Mouse (Mus musculus): ENCODE results near the gene Olfr640. TPM values are rescaled to one million over a fixed set of nuclear protein-coding genes. Genes with fewer than 3 reads are reported as not detected.

Gene Olfr640
- not detected in 2 replicates for polyA plus RNA-seq (2015; fragmentation: Nextera tagmentation; extraction: Ambion mirVana)

DNA sequence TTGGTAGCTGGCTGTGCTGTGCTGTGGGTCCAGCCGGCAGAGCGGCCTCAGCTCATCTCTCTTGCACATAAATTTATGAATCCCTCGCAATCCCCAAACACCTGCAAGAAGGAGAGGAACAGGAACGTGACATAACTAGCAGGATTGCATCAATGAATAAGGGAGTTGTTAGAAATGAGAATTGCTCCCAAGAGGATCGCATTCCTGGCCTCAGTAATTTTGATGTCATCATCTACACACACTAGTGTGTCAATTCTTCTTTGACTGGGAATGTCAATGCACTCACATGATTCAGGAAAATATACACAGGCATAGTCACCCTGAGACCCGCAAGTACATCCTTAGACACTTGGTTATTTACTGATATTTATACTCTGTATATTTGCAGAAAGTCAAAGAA, at the start of gene Olfr640:
Gene Olfr640, minus strand, starts transcription at position 101 of the 400 bp plus-strand sequence.
- Histone ChIP-seq H3K4me1 (replicated peaks) (no peaks in the 10 kb centered on the region), H3K9me3 (replicated peaks) (no peaks in the 10 kb centered on the region), H3K9ac (no peak within 1 kb of the TSS), H3K27ac (replicated peaks) (no peak within 1 kb of the TSS), H3K36me3 (replicated peaks) (no peaks in the 10 kb centered on the region), H3K4me3 (replicated peaks) (no peak within 1 kb of the TSS), H3K4me2 (no peak within 1 kb of the TSS), H3K27me3 (no peaks in the 10 kb centered on the region)
- WGBS (ENCODE audit: insufficient replicate concordance) = 62% methylated on average over 6 of the region's 6 CpGs
- no peak for ATAC-seq (ENCODE audit: insufficient read depth)

DNA sequence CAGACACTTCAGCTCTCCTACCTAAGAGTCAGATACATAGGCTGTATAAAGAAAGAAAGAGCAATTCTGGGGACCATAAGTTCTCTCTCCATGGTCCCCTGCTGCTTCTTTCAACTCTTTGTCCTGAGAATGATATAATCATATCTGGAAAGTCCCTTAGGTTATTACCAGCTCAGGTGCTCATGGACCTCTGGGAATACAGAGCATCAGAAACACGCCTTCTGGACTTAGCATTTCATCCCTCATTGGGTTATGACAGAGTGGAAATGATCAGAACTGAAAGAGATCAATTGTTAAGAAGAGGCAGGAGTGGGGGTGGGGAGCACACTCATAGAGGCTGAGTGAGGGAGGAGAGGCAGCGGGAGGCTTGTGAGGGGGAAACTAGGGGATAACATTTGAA, 46.4 kb upstream of the Olfr640 start, which contains the start of gene Olfr644:
Gene Olfr644, minus strand, starts transcription at position 101 of the 400 bp plus-strand sequence.
- Histone ChIP-seq H3K4me1 (replicated peaks) (no peaks in the 10 kb centered on the region), H3K36me3 (replicated peaks) (no peaks in the 10 kb centered on the region), H3K4me2 (no peak within 1 kb of the TSS), H3K4me3 (replicated peaks) (no peak within 1 kb of the TSS), H3K27ac (replicated peaks) (no peak within 1 kb of the TSS), H3K9ac (no peak within 1 kb of the TSS), H3K9me3 (replicated peaks) (no peaks in the 10 kb centered on the region), H3K27me3 (no peaks in the 10 kb centered on the region)
- ATAC-seq (ENCODE audit: insufficient read depth) = no peak
- WGBS (ENCODE audit: insufficient replicate concordance) = 53% methylated on average over 2 of the region's 2 CpGs

DNA sequence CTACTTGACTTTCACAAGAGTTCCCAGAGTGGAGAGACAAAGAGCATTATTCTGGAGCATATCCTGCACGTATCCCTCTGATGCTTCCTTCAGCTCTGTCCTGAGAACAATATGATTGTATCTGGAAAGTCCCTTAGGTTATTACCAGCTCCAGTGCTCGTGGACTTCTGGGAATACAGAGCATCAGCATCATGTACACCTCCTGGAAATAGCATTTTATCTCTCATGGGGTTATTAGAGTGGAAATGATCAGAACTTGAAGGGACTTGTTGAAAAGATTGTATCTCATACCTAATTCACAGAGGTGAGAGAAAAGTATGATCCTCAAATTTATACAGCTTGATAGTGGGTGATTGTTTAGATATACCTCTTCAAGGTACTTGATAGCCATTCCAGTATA, 36.0 kb upstream of the Olfr640 start, which contains the start of gene 4930516K23Rik:
Gene 4930516K23Rik, minus strand, starts transcription at position 101 of the 400 bp plus-strand sequence.
- Histone ChIP-seq H3K9ac (no peak within 1 kb of the TSS), H3K4me2 (no peak within 1 kb of the TSS), H3K36me3 (replicated peaks) (no peaks in the 10 kb centered on the region), H3K4me1 (replicated peaks) (no peaks in the 10 kb centered on the region), H3K27ac (replicated peaks) (no peak within 1 kb of the TSS), H3K27me3 (no peaks in the 10 kb centered on the region), H3K4me3 (replicated peaks) (no peak within 1 kb of the TSS), H3K9me3 (replicated peaks) (no peaks in the 10 kb centered on the region)
- no peak for ATAC-seq (ENCODE audit: insufficient read depth)
- WGBS (ENCODE audit: insufficient replicate concordance) = 39% methylated on average over 2 of the region's 2 CpGs

DNA sequence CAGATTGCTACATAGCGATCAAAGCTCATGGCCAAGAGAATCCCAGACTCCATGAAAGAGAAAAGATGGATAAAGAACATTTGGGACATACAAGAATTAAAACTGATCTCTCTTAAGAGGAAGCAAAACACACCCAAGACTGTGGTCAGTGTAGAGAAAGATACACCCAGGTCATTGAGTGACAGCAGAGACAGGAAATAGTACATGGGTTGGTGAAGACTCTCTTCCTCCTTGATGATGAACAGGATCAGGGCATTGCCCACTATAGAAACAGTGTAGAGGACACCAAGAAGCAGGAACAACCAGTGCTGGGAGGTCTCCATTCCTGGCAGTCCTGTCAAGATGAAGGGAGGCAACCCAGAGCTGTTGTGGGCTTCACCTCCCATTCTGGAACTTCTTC, 33.8 kb upstream of the Olfr640 start:
- Histone ChIP-seq H3K27me3 (no peaks in the 10 kb centered on the region), H3K36me3 (replicated peaks) (no peaks in the 10 kb centered on the region), H3K9ac (no peak overlapping the region), H3K27ac (replicated peaks) (no peak overlapping the region), H3K4me3 (replicated peaks) (no peak overlapping the region), H3K9me3 (replicated peaks) (no peaks in the 10 kb centered on the region), H3K4me2 (no peak overlapping the region), H3K4me1 (replicated peaks) (no peaks in the 10 kb centered on the region)
- ATAC-seq (ENCODE audit: insufficient read depth) = no peak
- 67% methylated on average over 1 of the region's 1 CpGs for WGBS (ENCODE audit: insufficient replicate concordance)

DNA sequence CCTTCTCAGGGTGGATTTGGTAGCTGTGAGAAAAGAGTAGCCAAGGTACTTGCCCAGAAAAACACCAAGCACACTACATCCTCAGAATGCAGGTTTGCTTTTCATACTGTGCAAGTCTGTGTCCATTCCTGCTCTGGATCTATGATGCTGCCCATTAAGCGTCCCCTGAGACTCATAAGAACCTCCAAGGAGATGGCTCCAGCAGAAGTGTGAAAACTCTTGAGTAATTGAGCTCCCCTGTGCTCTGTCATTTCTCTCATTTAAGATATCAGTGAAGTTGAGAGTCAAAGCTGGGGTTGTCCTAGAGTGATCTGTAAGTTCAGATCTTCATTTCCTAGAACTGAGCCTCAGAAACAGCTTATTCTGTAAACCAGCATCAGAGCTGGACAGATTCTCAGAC, 27.2 kb upstream of the Olfr640 start, which contains the start of gene Olfr642:
Gene Olfr642, minus strand, starts transcription at position 101 of the 400 bp plus-strand sequence.
- ATAC-seq (ENCODE audit: insufficient read depth) = no peak
- no peak within 1 kb of the TSS for H3K4me3 ChIP-seq (replicated peaks)
- no peaks in the 10 kb centered on the region for H3K36me3 ChIP-seq (replicated peaks)
- H3K9ac ChIP-seq = no peak within 1 kb of the TSS
- WGBS (ENCODE audit: insufficient replicate concordance) = 49% methylated on average over 1 of the region's 1 CpGs
- H3K9me3 ChIP-seq (replicated peaks) = no peaks in the 10 kb centered on the region
- H3K27me3 ChIP-seq = no peaks in the 10 kb centered on the region
- no peaks in the 10 kb centered on the region for H3K4me1 ChIP-seq (replicated peaks)
- H3K4me2 ChIP-seq = no peak within 1 kb of the TSS
- no peak within 1 kb of the TSS for H3K27ac ChIP-seq (replicated peaks)

DNA sequence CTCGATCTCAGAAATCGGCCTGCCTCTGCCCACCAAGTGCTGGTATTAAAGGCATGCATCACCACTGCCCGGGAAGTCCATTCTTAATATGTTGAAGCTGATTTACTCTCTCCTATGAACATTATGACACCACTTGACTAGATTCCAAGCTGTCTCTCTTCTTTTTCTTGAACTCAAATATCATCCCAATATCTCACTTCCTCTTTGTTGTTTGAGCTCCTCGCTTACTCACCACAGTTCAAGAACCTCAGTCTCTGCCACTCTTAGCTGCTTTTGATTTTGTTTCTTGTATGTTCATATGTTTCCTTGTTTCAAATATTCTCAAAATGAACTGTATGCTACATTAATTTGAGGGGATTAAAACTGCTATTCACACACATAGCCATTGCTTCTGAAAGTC, 25.4 kb upstream of the Olfr640 start:
- no peak overlapping the region for H3K27ac ChIP-seq (replicated peaks)
- no peak overlapping the region for H3K4me3 ChIP-seq (replicated peaks)
- H3K9me3 ChIP-seq (replicated peaks) = no peaks in the 10 kb centered on the region
- WGBS (ENCODE audit: insufficient replicate concordance) = 50% methylated on average over 4 of the region's 4 CpGs
- no peaks in the 10 kb centered on the region for H3K36me3 ChIP-seq (replicated peaks)
- ATAC-seq (ENCODE audit: insufficient read depth) = no peak
- H3K27me3 ChIP-seq = no peaks in the 10 kb centered on the region
- no peaks in the 10 kb centered on the region for H3K4me1 ChIP-seq (replicated peaks)
- no peak overlapping the region for H3K4me2 ChIP-seq
- no peak overlapping the region for H3K9ac ChIP-seq

DNA sequence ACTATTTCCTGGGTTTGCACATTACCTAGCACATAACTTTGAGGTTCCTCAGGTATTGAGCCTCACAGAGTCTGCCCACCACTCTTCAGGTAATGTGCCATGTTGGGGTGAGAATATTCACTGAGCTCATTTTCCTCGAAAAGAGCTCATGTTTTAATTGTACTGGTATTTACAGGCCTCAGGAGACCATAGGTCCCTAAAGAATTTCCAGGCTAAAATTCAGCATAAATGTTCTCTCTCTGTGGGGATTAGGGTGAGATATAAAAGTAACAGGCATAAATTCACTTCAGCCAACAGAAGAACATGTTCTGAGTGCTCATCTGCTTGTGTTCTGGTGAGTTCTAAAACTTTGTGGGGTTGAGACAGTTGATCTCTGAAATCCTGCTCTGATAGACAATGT, 9.8 kb upstream of the Olfr640 start, which contains the start of gene Olfr641:
Gene Olfr641, plus strand, starts transcription at position 301 of the 400 bp plus-strand sequence.
- Histone ChIP-seq H3K9me3 (replicated peaks) (no peaks in the 10 kb centered on the region), H3K27ac (replicated peaks) (no peak within 1 kb of the TSS), H3K27me3 (no peaks in the 10 kb centered on the region), H3K36me3 (replicated peaks) (no peaks in the 10 kb centered on the region), H3K9ac (no peak within 1 kb of the TSS), H3K4me2 (no peak within 1 kb of the TSS), H3K4me3 (replicated peaks) (no peak within 1 kb of the TSS), H3K4me1 (replicated peaks) (no peaks in the 10 kb centered on the region)
- WGBS (ENCODE audit: insufficient replicate concordance) = 41% methylated on average over 1 of the region's 1 CpGs
- ATAC-seq (ENCODE audit: insufficient read depth) = no peak

DNA sequence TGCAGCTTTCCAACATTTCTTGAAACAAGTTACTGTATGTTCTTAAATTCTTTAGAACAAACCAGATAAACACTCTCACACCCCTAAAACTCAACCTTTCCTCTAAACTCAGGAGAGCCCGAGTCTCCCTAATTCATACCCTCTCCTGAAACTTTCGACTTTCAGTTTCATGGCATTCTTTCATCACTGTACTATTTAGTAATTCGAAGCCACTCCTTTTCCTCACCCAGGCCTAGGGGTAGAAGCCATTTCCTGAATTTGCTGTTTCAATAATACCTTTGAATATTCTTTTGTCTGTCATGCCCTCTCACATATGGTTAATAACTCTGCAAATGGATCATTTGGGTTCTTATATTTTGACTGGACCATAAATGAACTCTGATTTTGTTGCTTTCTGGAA, 1.6 kb upstream of the Olfr640 start:
- Histone ChIP-seq H3K27ac (replicated peaks) (no peak overlapping the region), H3K4me3 (replicated peaks) (no peak overlapping the region), H3K36me3 (replicated peaks) (no peaks in the 10 kb centered on the region), H3K9me3 (replicated peaks) (no peaks in the 10 kb centered on the region), H3K9ac (no peak overlapping the region), H3K27me3 (no peaks in the 10 kb centered on the region), H3K4me2 (no peak overlapping the region), H3K4me1 (replicated peaks) (no peaks in the 10 kb centered on the region)
- ATAC-seq (ENCODE audit: insufficient read depth) = no peak
- WGBS (ENCODE audit: insufficient replicate concordance) = 62% methylated on average over 3 of the region's 3 CpGs

DNA sequence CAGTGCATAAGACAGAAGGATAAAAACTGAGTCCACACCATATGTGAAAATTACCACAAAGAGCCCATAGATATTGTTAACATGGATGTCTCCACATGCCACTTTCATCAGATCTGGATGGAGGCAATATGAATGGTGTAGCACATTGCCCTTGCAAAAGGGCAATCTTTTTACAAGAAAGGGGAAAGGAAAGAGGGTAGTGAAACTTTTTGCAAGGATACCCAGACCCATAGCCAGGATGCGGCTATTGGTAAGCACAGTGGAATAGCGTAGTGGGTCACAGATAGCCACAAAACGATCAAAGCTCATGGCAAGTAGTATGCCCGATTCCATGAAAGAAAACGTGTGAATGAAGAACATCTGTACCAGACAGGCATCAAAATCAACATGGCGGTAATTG, 3.7 kb downstream of the Olfr640 start:
- H3K9ac ChIP-seq = no peak overlapping the region
- WGBS (ENCODE audit: insufficient replicate concordance) = 66% methylated on average over 6 of the region's 6 CpGs
- no peak for ATAC-seq (ENCODE audit: insufficient read depth)

DNA sequence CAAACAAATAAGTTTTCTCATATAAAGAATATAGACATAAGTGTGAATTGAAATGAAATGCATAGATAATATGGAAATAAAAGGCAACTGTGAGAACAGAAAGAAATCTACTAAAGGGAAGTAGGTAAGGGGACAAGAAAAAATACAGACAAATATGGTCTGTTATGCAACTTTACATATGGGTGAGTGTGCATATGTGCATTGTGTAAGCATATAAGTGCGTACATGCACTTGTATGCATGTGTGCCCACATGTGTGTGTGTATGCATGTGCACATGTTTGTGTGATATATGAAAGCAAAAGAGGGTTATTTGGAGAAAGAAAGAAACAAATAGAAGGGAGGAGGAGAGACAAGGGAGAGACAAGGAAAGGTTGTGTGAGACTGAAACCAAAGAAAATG, 6.4 kb downstream of the Olfr640 start:
- no peak overlapping the region for H3K4me3 ChIP-seq (replicated peaks)
- H3K9me3 ChIP-seq (replicated peaks) = no peaks in the 10 kb centered on the region
- no peak overlapping the region for H3K27ac ChIP-seq (replicated peaks)
- no peaks in the 10 kb centered on the region for H3K36me3 ChIP-seq (replicated peaks)
- H3K27me3 ChIP-seq = no peaks in the 10 kb centered on the region
- no peaks in the 10 kb centered on the region for H3K4me1 ChIP-seq (replicated peaks)
- ATAC-seq (ENCODE audit: insufficient read depth) = no peak
- 55% methylated on average over 1 of the region's 1 CpGs for WGBS (ENCODE audit: insufficient replicate concordance)
- no peak overlapping the region for H3K9ac ChIP-seq
- no peak overlapping the region for H3K4me2 ChIP-seq

More for the DNA sequence above, 3.7 kb downstream of the Olfr640 start:
- Histone ChIP-seq H3K9me3 (replicated peaks) (no peaks in the 10 kb centered on the region), H3K4me2 (no peak overlapping the region), H3K27ac (replicated peaks) (no peak overlapping the region), H3K4me3 (replicated peaks) (no peak overlapping the region), H3K36me3 (replicated peaks) (no peaks in the 10 kb centered on the region), H3K4me1 (replicated peaks) (no peaks in the 10 kb centered on the region), H3K27me3 (no peaks in the 10 kb centered on the region)

DNA sequence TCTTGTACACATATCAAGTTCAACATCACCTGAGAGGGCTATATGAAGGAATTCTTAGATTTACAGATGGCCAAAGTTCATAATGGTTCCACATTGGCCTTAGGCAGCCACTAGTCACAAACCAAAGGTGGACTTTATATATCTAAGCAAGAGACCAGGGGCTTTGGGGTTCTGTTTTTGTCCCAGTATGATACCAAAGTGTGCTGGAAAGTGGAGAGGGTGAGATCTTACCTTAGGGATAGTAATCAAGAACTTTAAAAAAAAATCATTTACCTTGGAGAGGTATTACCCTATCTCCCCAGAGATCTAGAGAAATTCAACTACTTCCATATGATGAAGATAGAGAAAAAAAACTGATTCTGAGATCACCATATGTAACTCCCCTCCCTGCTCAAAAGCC, 8.2 kb downstream of the Olfr640 start, which contains the start of gene Olfr639:
Gene Olfr639, minus strand, starts transcription at position 101 of the 400 bp plus-strand sequence.
- no peak for ATAC-seq (ENCODE audit: insufficient read depth)
- H3K36me3 ChIP-seq (replicated peaks) = no peaks in the 10 kb centered on the region
- no peaks in the 10 kb centered on the region for H3K4me1 ChIP-seq (replicated peaks)
- no peaks in the 10 kb centered on the region for H3K27me3 ChIP-seq
- no peak within 1 kb of the TSS for H3K4me3 ChIP-seq (replicated peaks)
- no peaks in the 10 kb centered on the region for H3K9me3 ChIP-seq (replicated peaks)
- no peak within 1 kb of the TSS for H3K9ac ChIP-seq
- no peak within 1 kb of the TSS for H3K4me2 ChIP-seq
- no peak within 1 kb of the TSS for H3K27ac ChIP-seq (replicated peaks)

DNA sequence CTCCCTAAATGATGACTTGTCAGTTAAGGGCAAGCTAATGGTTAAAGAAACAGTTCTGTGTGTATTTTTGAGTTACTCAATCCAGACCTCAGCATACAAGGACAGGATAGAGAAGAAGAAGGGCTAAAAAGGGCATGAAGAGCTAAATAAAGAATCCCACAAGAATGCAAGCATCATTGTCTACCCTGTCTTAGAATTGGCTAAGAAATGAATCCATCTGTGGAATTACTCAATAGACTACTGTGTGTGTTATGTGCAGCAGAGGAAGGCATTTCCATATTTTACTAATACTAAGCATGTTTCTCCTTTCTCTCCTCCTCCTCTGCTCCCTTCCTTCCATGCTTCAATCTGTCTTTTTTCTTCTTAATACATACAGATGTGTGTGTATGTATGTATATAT, 26.2 kb downstream of the Olfr640 start:
- no peaks in the 10 kb centered on the region for H3K27me3 ChIP-seq
- no peaks in the 10 kb centered on the region for H3K9me3 ChIP-seq (replicated peaks)
- no peak for ATAC-seq (ENCODE audit: insufficient read depth)
- no peaks in the 10 kb centered on the region for H3K36me3 ChIP-seq (replicated peaks)
- H3K27ac ChIP-seq (replicated peaks) = no peak overlapping the region
- no peaks in the 10 kb centered on the region for H3K4me1 ChIP-seq (replicated peaks)
- no peak overlapping the region for H3K4me3 ChIP-seq (replicated peaks)
- no peak overlapping the region for H3K9ac ChIP-seq
- no peak overlapping the region for H3K4me2 ChIP-seq
